Mouse (Mus musculus): ENCODE measurements at regions not wholly inside any gene's neighbourhood (a gene's known extent, or its start where the extent isn't known, plus 50 kb on each side); places are given as distances from the start of the nearest gene placed in this dataset.

GRCm38 (mm10) chr4:81762592-81763229 lies 320.1 kb upstream of the Mpdz start:
- Histone ChIP-seq H3K4me2 (ENCODE audit: low read length) (0 out of 2 replicates have a peak overlapping the region, but pooled peaks have one; percentile 0), H3K27ac (ENCODE audit: low read length) (no peak overlapping the region), H3K9me3 (replicated peaks; ENCODE audit: control insufficient read depth, low read length, poor library complexity, severe bottlenecking) (no peaks in the 10 kb centered on the region), H3K4me3 (ENCODE audit: low read depth, low read length) (no peak overlapping the region), H3K27me3 (ENCODE audit: control insufficient read depth, insufficient read depth, low read depth, low read length) (no peaks in the 10 kb centered on the region), H3K36me3 (ENCODE audit: control insufficient read depth, insufficient read depth, low read length) (no peaks in the 10 kb centered on the region), H3K9ac (ENCODE audit: low read depth, low read length) (no peak overlapping the region), H3K4me1 (ENCODE audit: control insufficient read depth, insufficient read depth, low read length) (peaks cover 17% of the 10 kb centered on the region)
- ATAC-seq, result peak; percentile 60; the same call in 1 of the 2 replicates
- 17% methylated on average over 11 of the region's 11 CpGs for WGBS

GRCm38 (mm10) chr4:81757905-81758304 lies 315.3 kb upstream of the Mpdz start:
- H3K4me2 ChIP-seq (ENCODE audit: low read length), result no peak overlapping the region
- no peaks in the 10 kb centered on the region for H3K27me3 ChIP-seq (ENCODE audit: control insufficient read depth, insufficient read depth, low read depth, low read length)
- peaks cover 3% of the 10 kb centered on the region for H3K4me1 ChIP-seq (ENCODE audit: control insufficient read depth, insufficient read depth, low read length)
- no peak overlapping the region for H3K9ac ChIP-seq (ENCODE audit: low read depth, low read length)
- no peak overlapping the region for H3K4me3 ChIP-seq (ENCODE audit: low read depth, low read length)
- 9% methylated on average over 1 of the region's 1 CpGs for WGBS
- H3K36me3 ChIP-seq (ENCODE audit: control insufficient read depth, insufficient read depth, low read length), result no peaks in the 10 kb centered on the region
- no peak for ATAC-seq
- no peak overlapping the region for H3K27ac ChIP-seq (ENCODE audit: low read length)
- no peaks in the 10 kb centered on the region for H3K9me3 ChIP-seq (replicated peaks; ENCODE audit: control insufficient read depth, low read length, poor library complexity, severe bottlenecking)

DNA sequence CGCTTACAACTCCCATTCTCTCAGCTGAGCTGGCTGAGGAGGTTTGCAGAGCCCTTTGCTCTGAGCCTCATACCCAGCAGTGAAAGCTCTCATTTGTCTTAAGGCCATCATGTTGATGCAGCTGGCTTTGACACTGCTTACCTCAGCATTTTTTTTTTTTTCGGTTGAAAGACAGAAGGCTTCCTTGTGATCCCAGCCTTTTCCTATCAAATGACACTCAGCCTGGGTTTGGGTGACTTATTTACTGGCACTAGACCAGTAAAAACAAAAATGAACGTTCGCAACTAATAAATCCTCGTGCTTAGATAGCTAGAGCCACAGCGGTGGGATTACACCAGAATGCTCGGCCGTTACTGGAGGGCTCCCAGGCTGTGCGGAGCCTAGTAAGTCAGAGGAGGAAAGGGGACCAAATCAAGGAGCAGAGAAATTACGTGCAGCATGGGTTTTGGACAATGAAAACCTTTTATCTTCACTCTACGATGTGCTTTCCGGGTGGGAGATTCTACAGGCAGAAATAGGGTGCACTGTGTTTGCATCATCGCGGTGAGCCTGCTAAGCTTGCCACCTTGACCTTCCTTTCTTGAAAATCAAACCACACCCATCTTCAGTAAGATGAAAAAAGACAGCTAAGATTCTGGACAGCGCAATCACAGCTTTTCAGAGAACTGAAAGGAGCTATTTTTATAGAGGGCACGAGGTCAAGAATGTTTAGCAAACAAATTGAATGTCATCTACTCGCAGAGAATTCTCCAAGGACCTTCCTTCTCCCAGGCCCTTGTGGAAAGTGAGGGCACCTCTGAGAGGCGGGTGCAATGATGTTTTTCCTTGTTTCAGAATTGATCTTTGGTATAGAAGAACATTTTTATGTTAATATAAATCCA lies 302.3 kb upstream of the Mpdz start:
- Histone ChIP-seq H3K27me3 (ENCODE audit: control insufficient read depth, insufficient read depth, low read depth, low read length) (no peaks in the 10 kb centered on the region), H3K9ac (ENCODE audit: low read depth, low read length) (no peak overlapping the region; the same call in 1 of the 2 replicates), H3K4me1 (ENCODE audit: control insufficient read depth, insufficient read depth, low read length) (peaks cover 15% of the 10 kb centered on the region), H3K9me3 (replicated peaks; ENCODE audit: control insufficient read depth, low read length, poor library complexity, severe bottlenecking) (no peaks in the 10 kb centered on the region), H3K4me3 (ENCODE audit: low read depth, low read length) (no peak overlapping the region), H3K36me3 (ENCODE audit: control insufficient read depth, insufficient read depth, low read length) (no peaks in the 10 kb centered on the region), H3K4me2 (ENCODE audit: low read length) (peak overlapping the region; percentile 39), H3K27ac (ENCODE audit: low read length) (peak overlapping the region; percentile 78)
- ATAC-seq, result peak; percentile 81
- 11% methylated on average over 18 of the region's 18 CpGs for WGBS

- Histone ChIP-seq H3K4me2 (ENCODE audit: low read length) (peak overlapping the region; percentile 39), H3K9me3 (replicated peaks; ENCODE audit: control insufficient read depth, low read length, poor library complexity, severe bottlenecking) (no peaks in the 10 kb centered on the region), H3K27ac (ENCODE audit: low read length) (peak overlapping the region; percentile 78), H3K4me1 (ENCODE audit: control insufficient read depth, insufficient read depth, low read length) (peaks cover 15% of the 10 kb centered on the region), H3K36me3 (ENCODE audit: control insufficient read depth, insufficient read depth, low read length) (no peaks in the 10 kb centered on the region), H3K27me3 (ENCODE audit: control insufficient read depth, insufficient read depth, low read depth, low read length) (no peaks in the 10 kb centered on the region), H3K9ac (ENCODE audit: low read depth, low read length) (0 out of 2 replicates have a peak overlapping the region, but pooled peaks have one; percentile 28), H3K4me3 (ENCODE audit: low read depth, low read length) (no peak overlapping the region)
- peak; percentile 94 for ATAC-seq
- 4% methylated on average over 8 of the region's 8 CpGs for WGBS
Measured at GRCm38 (mm10) chr4:81743978-81744628, 301.5 kb upstream of the Mpdz start.

GRCm38 (mm10) chr4:81742536-81743459 lies 300.2 kb upstream of the Mpdz start:
- Histone ChIP-seq H3K27me3 (ENCODE audit: control insufficient read depth, insufficient read depth, low read depth, low read length) (no peaks in the 10 kb centered on the region), H3K4me3 (ENCODE audit: low read depth, low read length) (no peak overlapping the region), H3K4me1 (ENCODE audit: control insufficient read depth, insufficient read depth, low read length) (peaks cover 15% of the 10 kb centered on the region), H3K9me3 (replicated peaks; ENCODE audit: control insufficient read depth, low read length, poor library complexity, severe bottlenecking) (no peaks in the 10 kb centered on the region), H3K4me2 (ENCODE audit: low read length) (no peak overlapping the region), H3K27ac (ENCODE audit: low read length) (no peak overlapping the region), H3K9ac (ENCODE audit: low read depth, low read length) (no peak overlapping the region), H3K36me3 (ENCODE audit: control insufficient read depth, insufficient read depth, low read length) (no peaks in the 10 kb centered on the region)
- 38% methylated on average over 4 of the region's 4 CpGs for WGBS
- no peak for ATAC-seq

- no peak overlapping the region for H3K4me2 ChIP-seq (ENCODE audit: low read length)
- H3K4me3 ChIP-seq (ENCODE audit: low read depth, low read length), result no peak overlapping the region
- H3K36me3 ChIP-seq (ENCODE audit: control insufficient read depth, insufficient read depth, low read length), result no peaks in the 10 kb centered on the region
- no peaks in the 10 kb centered on the region for H3K27me3 ChIP-seq (ENCODE audit: control insufficient read depth, insufficient read depth, low read depth, low read length)
- no peak overlapping the region for H3K27ac ChIP-seq (ENCODE audit: low read length)
- H3K4me1 ChIP-seq (ENCODE audit: control insufficient read depth, insufficient read depth, low read length), result no peaks in the 10 kb centered on the region
- WGBS, result 96% methylated on average over 2 of the region's 2 CpGs
- H3K9ac ChIP-seq (ENCODE audit: low read depth, low read length), result no peak overlapping the region
- no peaks in the 10 kb centered on the region for H3K9me3 ChIP-seq (replicated peaks; ENCODE audit: control insufficient read depth, low read length, poor library complexity, severe bottlenecking)
- no peak for ATAC-seq
Measured at GRCm38 (mm10) chr4:81734391-81734790, 291.8 kb upstream of the Mpdz start.

DNA sequence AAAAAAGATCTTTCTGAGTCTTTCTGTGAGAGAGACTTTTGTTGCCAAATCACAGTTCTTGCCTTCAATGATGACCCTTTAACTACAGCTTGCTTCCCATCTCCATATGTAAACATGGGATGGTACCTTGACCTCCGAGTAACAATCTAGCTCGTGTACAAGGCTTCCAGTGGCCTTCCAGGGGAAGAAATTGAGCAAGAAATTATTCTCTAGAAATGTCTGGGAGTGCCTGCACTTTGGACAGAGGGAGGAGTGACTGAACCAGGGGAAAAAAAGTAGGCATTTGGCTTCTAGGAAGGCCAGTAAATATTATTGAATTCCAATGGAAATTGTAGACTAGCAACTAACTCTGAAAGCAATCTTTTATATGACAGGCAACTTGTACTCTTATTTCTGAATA lies 287.8 kb upstream of the Mpdz start:
- H3K27me3 ChIP-seq (ENCODE audit: control insufficient read depth, insufficient read depth, low read depth, low read length), result no peaks in the 10 kb centered on the region
- ATAC-seq, result no peak
- no peak overlapping the region for H3K4me3 ChIP-seq (ENCODE audit: low read depth, low read length)
- H3K9ac ChIP-seq (ENCODE audit: low read depth, low read length), result no peak overlapping the region
- H3K4me2 ChIP-seq (ENCODE audit: low read length), result no peak overlapping the region
- H3K27ac ChIP-seq (ENCODE audit: low read length), result no peak overlapping the region
- 83% methylated on average over 2 of the region's 2 CpGs for WGBS
- H3K36me3 ChIP-seq (ENCODE audit: control insufficient read depth, insufficient read depth, low read length), result no peaks in the 10 kb centered on the region
- H3K9me3 ChIP-seq (replicated peaks; ENCODE audit: control insufficient read depth, low read length, poor library complexity, severe bottlenecking), result no peaks in the 10 kb centered on the region
- peaks cover 17% of the 10 kb centered on the region for H3K4me1 ChIP-seq (ENCODE audit: control insufficient read depth, insufficient read depth, low read length)

DNA sequence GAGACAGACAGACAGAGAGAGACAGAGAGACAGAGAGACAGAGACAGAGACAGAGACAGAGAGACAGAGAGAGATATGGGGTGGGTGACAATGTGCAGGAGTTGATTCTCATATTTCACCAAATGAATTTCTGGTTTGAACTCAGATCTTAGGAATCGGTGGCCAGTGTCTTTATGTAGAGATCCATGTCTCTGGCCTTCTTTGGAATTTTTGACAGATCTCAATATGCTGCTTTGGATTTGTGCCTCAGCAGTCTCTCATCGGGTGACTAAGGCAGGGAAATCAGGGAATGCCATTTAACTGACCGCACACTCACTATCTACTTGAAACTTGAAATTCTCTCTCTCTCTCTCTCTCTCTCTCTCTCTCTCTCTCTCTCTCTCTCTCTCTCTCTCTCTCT lies 286.3 kb upstream of the Mpdz start:
- WGBS, result 55% methylated on average over 3 of the region's 3 CpGs
- Histone ChIP-seq H3K27ac (ENCODE audit: low read length) (no peak overlapping the region), H3K9ac (ENCODE audit: low read depth, low read length) (no peak overlapping the region), H3K4me3 (ENCODE audit: low read depth, low read length) (no peak overlapping the region), H3K27me3 (ENCODE audit: control insufficient read depth, insufficient read depth, low read depth, low read length) (no peaks in the 10 kb centered on the region), H3K4me1 (ENCODE audit: control insufficient read depth, insufficient read depth, low read length) (peaks cover 17% of the 10 kb centered on the region), H3K4me2 (ENCODE audit: low read length) (no peak overlapping the region), H3K9me3 (replicated peaks; ENCODE audit: control insufficient read depth, low read length, poor library complexity, severe bottlenecking) (0 out of 2 replicates have a peak, but pooled peaks cover 3% of the 10 kb centered on the region), H3K36me3 (ENCODE audit: control insufficient read depth, insufficient read depth, low read length) (no peaks in the 10 kb centered on the region)
- no peak for ATAC-seq

All from midbrain, embryonic 16.5 days (tissue).